Mouse (Mus musculus): ENCODE measurements around the gene Gdap1l1. TPM values are rescaled to one million over a fixed set of nuclear protein-coding genes. Genes with fewer than 3 reads are reported as not detected.

The Gdap1l1 gene
- polyA plus RNA-seq, 1 experiment from 2014 or later = 129 TPM

DNA sequence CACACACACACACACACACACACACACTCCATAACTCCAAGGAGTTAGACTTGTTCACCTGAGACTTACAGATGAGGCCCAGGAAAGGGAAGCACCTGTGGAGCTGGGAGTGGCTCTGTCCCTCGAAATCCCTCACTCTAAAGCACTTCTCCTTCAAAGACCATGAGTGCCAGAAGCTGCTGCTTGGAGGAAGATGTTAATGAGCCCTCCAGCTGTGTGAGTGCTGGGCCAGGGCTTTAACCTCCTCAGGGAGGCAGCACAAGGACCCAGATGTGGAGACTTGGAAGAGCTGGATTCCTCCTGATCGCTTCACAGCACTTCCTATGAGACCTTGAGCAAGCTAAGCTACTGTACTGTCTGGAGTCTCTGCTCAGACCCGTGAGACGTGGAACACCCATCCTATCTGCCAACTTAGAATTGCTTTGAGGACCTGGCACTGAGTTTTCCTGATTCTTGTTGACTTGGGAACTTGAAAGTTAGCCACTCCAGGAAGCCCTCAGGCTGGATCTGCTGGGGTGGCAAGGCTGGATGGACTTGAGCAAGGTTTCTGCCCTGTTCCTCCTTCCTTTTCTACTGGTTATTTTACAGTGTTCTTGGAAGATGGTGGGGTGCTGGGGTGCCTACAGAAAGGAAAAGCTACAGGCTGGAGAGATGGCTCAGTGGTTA is 9.8 kb upstream of the Gdap1l1 start:
- no peaks in the 10 kb centered on the region for H3K27me3 ChIP-seq (replicated peaks)
- no peak overlapping the region for H3K9ac ChIP-seq (replicated peaks)
- H3K4me2 ChIP-seq = no peak overlapping the region
- no peak overlapping the region for H3K4me3 ChIP-seq (replicated peaks)
- no peaks in the 10 kb centered on the region for H3K36me3 ChIP-seq
- no peaks in the 10 kb centered on the region for H3K4me1 ChIP-seq
- no peak overlapping the region for H3K27ac ChIP-seq (replicated peaks)
- no peaks in the 10 kb centered on the region for H3K9me3 ChIP-seq (replicated peaks)
- no peak for ATAC-seq (ENCODE audit: low FRiP score)
- 50% methylated on average over 4 of the region's 4 CpGs for WGBS

DNA sequence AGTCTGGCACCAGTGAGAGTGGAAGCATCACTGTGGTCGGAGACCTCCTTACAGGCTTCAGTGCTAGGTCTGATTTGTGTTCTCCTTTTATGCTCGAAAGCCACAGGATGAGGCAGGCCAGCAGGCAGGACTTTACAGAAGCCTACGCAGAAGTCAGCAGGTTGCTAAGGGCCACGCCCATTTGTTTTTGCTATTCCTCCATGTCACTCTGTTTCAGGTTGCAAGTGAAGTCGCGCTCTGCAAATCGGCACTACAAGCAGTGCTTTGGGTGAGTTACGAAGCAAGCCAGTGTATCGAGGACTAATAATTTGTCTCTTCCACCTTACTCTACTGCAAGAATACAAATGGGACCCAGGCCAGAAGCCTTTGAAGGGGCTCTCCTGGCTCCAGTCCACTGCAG is 7.0 kb upstream of the Gdap1l1 start:
- ATAC-seq (ENCODE audit: low FRiP score) = no peak
- Histone ChIP-seq H3K9me3 (replicated peaks) (no peaks in the 10 kb centered on the region), H3K27me3 (replicated peaks) (no peaks in the 10 kb centered on the region), H3K9ac (replicated peaks) (no peak overlapping the region), H3K36me3 (no peaks in the 10 kb centered on the region), H3K27ac (replicated peaks) (no peak overlapping the region), H3K4me2 (no peak overlapping the region), H3K4me3 (replicated peaks) (no peak overlapping the region), H3K4me1 (no peaks in the 10 kb centered on the region)
- WGBS = 84% methylated on average over 9 of the region's 9 CpGs

DNA sequence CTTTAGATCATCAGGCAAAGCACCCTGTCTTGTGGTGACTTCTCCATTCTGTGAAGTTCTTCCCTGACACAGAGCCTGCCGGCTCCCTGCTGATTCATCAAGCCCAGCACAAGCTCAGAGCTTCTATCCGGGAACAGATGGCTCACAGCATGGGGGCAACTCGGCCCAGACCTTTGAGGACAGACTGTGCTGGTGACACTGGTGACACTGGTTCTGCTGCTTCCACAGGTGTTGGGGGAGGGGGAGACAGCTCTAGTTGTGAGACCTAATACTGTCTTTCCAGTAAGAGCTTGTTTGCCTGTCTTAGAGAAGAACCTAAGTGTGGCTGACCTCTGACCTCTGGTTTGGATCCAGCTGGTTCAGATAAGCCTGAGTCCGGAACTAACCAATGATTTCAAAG is 4.3 kb upstream of the Gdap1l1 start:
- whole genome bisulfite sequencing = 32% methylated on average over 4 of the region's 4 CpGs
- no peaks in the 10 kb centered on the region for H3K36me3 ChIP-seq
- H3K9ac ChIP-seq (replicated peaks) = no peak overlapping the region
- H3K27me3 ChIP-seq (replicated peaks) = no peaks in the 10 kb centered on the region
- H3K4me1 ChIP-seq = peaks cover 10% of the 10 kb centered on the region
- H3K27ac ChIP-seq (replicated peaks) = no peak overlapping the region
- no peaks in the 10 kb centered on the region for H3K9me3 ChIP-seq (replicated peaks)
- no peak overlapping the region for H3K4me2 ChIP-seq
- no peak overlapping the region for H3K4me3 ChIP-seq (replicated peaks)
- no peak for ATAC-seq (ENCODE audit: low FRiP score)

DNA sequence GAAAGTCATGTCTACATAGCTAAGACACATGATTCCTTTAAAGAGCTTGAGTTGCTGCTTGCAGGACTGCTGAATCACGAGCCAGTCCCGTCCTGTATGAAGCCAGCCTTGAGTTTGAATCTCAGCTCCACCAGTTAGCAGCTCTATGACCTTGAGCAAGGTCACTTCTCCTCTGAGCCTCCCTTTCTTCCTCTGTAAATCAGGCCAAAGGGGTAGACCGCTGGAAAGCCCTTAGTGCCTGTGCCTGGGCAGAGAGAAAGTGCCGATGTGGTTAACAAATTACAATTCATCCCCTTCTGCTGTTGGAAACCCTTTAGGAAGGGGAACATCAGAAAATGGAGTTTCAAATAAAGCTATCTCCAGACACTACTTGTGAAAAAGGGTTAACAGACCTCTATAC is 476 bp upstream of the Gdap1l1 start:
- Histone ChIP-seq H3K4me1 (peaks cover 40% of the 10 kb centered on the region), H3K9ac (replicated peaks) (peak overlapping the region; percentile 89), H3K27ac (replicated peaks) (peak overlapping the region; percentile 88), H3K4me3 (replicated peaks) (peak overlapping the region; percentile 83), H3K27me3 (replicated peaks) (no peaks in the 10 kb centered on the region), H3K36me3 (0 out of 2 replicates have a peak, but pooled peaks cover 6% of the 10 kb centered on the region), H3K4me2 (peak overlapping the region; percentile 73), H3K9me3 (replicated peaks) (no peaks in the 10 kb centered on the region)
- ATAC-seq (ENCODE audit: low FRiP score) = peak; percentile 29; the same call in 1 of the 2 replicates
- 36% methylated on average over 4 of the region's 4 CpGs for WGBS

DNA sequence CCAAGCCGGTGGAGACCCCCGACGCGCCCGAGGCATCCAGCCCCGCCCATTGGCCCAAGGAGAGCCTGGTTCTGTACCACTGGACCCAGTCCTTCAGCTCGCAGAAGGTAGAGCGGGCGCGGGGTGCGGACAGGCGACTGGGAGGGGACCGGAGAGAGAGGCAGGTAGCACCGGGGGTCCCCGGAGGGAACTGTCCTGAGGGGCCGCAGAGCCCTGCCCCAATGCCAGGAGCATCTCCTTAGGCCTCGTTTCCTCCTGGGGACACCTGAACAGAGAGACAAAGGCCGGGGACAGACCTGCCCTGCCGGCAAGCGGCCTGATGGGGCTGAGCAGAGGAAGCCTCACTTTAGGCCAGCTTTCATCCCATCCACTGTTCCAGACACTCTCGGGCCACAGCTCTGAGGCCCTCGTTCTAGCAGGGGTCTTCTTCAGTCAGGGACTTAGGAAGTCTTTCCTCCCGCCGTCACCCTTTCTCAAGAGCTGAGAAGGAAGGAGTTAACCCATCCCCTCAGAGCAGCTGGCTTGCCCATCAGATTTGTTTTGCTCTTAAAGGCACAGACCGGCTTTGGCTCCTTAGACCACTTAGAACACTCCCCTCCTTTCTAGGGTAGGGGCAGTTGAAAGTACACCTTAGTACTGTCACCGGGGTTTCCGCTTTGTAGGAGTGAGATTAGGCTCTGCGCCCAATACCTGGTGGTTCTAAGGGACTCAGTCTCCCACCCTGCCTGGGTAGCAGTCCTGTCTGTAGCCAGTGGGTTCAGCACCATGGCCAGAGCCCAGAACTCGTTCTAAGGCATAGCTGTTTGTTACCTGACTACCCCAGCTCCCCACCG is 559 bp downstream of the Gdap1l1 start:
- WGBS = 2% methylated on average over 30 of the region's 30 CpGs
- Histone ChIP-seq H3K4me2 (peak overlapping the region; percentile 73), H3K4me3 (replicated peaks) (peak overlapping the region; percentile 83), H3K9ac (replicated peaks) (peak overlapping the region; percentile 89), H3K9me3 (replicated peaks) (no peaks in the 10 kb centered on the region), H3K36me3 (0 out of 2 replicates have a peak, but pooled peaks cover 8% of the 10 kb centered on the region), H3K27ac (replicated peaks) (peak overlapping the region; percentile 88), H3K27me3 (replicated peaks) (no peaks in the 10 kb centered on the region), H3K4me1 (peaks cover 45% of the 10 kb centered on the region)
- peak; percentile 56 for ATAC-seq (ENCODE audit: low FRiP score)

DNA sequence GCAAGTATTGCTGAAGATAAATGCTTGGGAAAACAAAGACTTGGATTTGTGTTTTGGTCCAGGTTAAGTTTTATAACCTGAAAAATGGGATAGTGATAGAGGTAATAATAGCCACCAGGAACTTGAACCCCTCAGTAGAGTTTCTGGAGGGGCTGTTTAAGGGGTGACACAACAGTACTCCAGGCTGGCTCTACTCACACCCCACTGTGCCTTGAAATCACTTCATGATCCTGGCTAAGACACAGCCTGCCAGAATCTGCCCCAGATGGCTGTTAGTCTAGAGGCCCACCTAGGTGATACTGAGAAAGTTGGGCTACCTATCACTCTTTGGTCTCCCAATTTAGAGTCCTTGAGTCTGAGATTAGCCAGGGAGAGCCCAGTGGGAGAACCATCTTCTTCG is 1.2 kb downstream of the Gdap1l1 start:
- H3K36me3 ChIP-seq = peaks cover 12% of the 10 kb centered on the region; the same call in 1 of the 2 replicates
- peaks cover 49% of the 10 kb centered on the region for H3K4me1 ChIP-seq
- no peaks in the 10 kb centered on the region for H3K27me3 ChIP-seq (replicated peaks)
- peak overlapping the region; percentile 89 for H3K9ac ChIP-seq (replicated peaks)
- 76% methylated on average over 1 of the region's 1 CpGs for WGBS
- H3K4me3 ChIP-seq (replicated peaks) = peak overlapping the region; percentile 83
- H3K27ac ChIP-seq (replicated peaks) = no peak overlapping the region
- ATAC-seq (ENCODE audit: low FRiP score) = no peak
- H3K9me3 ChIP-seq (replicated peaks) = no peaks in the 10 kb centered on the region
- peak overlapping the region; percentile 73 for H3K4me2 ChIP-seq

DNA sequence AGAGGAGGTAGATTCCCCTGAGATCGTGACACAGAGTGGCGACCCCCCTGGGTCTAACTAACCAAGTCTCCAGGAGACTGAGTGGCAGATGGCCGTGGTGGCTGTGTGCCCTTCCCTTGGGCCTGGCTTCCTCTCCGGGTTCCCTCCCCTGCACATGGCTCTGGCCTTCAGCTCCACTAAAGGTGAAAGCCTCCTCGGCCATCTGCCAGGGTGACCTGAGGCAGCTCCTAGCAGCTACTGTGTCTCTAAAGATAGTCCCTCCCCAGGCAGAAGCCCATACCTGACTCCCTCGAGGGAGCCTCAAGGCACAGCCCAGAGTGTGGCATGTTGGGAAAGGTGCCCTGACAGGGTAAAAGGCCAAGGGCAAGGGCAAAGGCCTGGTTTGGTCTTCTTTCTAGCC is 5.3 kb downstream of the Gdap1l1 start:
- Histone ChIP-seq H3K27ac (replicated peaks) (no peak overlapping the region), H3K9ac (replicated peaks) (no peak overlapping the region), H3K4me2 (no peak overlapping the region), H3K4me3 (replicated peaks) (no peak overlapping the region), H3K36me3 (peaks cover 31% of the 10 kb centered on the region), H3K9me3 (replicated peaks) (no peaks in the 10 kb centered on the region), H3K27me3 (replicated peaks) (no peaks in the 10 kb centered on the region), H3K4me1 (peaks cover 38% of the 10 kb centered on the region)
- 80% methylated on average over 6 of the region's 6 CpGs for WGBS
- ATAC-seq (ENCODE audit: low FRiP score) = no peak

DNA sequence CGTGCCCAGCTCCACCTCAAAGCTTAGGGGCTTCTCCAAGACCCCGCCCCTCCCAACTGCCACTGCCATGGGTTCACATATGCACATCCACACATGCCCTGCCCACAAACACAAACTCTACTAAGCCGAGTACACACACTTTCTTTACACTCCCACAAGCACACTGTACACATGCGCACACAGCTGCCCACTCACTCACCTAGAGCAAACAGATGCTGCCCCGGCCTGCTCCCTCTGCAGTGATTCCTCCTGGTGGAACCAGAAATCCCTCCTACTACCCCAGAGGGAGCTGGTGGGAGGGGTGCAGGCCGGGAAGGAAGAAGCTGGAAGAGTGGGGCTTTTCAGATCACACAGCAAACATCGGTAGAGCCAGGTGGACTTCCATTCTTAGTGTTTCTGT is 5.7 kb downstream of the Gdap1l1 start:
- Histone ChIP-seq H3K9me3 (replicated peaks) (no peaks in the 10 kb centered on the region), H3K4me1 (peaks cover 38% of the 10 kb centered on the region), H3K27ac (replicated peaks) (no peak overlapping the region), H3K4me2 (no peak overlapping the region), H3K36me3 (peaks cover 36% of the 10 kb centered on the region), H3K9ac (replicated peaks) (no peak overlapping the region), H3K4me3 (replicated peaks) (no peak overlapping the region), H3K27me3 (replicated peaks) (no peaks in the 10 kb centered on the region)
- WGBS = 73% methylated on average over 7 of the region's 7 CpGs
- ATAC-seq (ENCODE audit: low FRiP score) = no peak

DNA sequence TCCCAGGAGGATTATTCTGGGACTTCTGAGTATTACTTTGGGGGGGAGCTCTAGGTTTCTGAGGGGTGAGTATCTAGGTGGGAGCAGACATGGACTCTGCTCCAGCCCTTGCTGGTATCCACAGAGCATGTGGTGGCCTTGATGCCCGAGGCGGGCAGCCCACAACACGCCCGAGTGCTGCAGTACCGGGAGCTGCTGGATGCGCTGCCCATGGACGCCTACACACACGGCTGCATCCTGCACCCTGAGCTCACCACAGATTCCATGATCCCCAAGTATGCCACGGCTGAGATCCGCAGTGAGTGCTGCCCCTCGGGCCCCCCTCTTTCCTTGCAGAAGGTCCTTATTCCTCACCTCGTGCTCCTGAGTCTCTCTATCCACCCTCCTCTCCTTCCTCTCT is 9.1 kb downstream of the Gdap1l1 start:
- Histone ChIP-seq H3K9me3 (replicated peaks) (no peaks in the 10 kb centered on the region), H3K27me3 (replicated peaks) (no peaks in the 10 kb centered on the region), H3K9ac (replicated peaks) (no peak overlapping the region), H3K4me1 (0 out of 2 replicates have a peak, but pooled peaks cover 9% of the 10 kb centered on the region), H3K36me3 (peaks cover 60% of the 10 kb centered on the region), H3K27ac (replicated peaks) (no peak overlapping the region), H3K4me3 (replicated peaks) (no peak overlapping the region), H3K4me2 (no peak overlapping the region)
- WGBS = 86% methylated on average over 12 of the region's 12 CpGs
- ATAC-seq (ENCODE audit: low FRiP score) = no peak

DNA sequence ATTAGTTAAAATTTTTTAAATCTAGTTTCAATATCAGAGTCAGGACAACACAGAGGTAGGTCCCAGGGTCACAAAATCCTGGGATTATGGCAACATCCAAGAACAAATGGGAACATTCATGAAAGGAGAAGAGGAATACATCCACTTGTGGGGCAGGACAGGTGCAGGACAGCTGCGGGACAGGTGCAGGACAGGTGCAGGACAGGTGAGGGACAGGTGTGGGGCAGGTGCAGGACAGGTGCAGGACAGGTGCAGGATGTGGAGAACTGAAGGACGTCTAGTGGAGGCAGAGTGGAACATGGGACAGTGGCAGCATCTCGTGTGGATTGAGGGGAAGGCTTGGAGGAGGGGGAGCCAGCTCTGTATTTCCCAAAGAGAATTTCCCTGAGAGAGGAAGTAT is 11.0 kb downstream of the Gdap1l1 start:
- no peak overlapping the region for H3K9ac ChIP-seq (replicated peaks)
- no peaks in the 10 kb centered on the region for H3K4me1 ChIP-seq
- H3K4me3 ChIP-seq (replicated peaks) = no peak overlapping the region
- H3K4me2 ChIP-seq = no peak overlapping the region
- H3K9me3 ChIP-seq (replicated peaks) = no peaks in the 10 kb centered on the region
- no peaks in the 10 kb centered on the region for H3K27me3 ChIP-seq (replicated peaks)
- no peak overlapping the region for H3K27ac ChIP-seq (replicated peaks)
- 73% methylated on average over 3 of the region's 3 CpGs for WGBS
- H3K36me3 ChIP-seq = peaks cover 69% of the 10 kb centered on the region
- ATAC-seq (ENCODE audit: low FRiP score) = no peak

DNA sequence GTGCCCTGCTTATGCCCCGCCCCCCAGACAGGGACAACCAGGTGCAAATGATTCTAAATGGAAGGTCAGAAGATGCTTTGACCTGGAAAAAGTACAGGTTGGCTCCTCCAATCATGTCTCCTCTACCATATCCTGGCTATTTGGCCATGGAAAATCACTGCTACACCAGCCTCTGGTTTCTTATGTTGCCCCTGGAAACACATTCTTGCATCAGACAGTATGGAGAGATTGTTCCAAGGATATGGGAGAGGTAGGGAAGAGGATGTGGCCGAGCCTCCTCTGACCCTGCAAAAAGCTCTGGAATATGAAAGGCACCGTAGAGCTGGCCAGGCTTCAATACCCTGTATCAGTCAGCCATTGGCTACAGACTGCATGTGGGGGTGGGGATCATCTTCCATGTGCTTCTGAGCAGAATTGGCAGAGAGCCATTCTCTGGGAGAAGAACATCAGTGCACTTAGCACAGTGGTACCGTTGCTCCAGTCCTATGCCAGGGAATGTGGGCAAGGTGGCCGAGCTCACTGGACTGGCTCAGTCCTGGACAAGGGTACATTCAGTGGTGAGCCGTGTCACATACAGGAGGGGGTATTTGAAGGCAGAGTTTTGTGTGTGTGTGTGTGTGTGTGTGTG is 12.5 kb downstream of the Gdap1l1 start:
- peaks cover 79% of the 10 kb centered on the region for H3K36me3 ChIP-seq
- H3K27ac ChIP-seq (replicated peaks) = no peak overlapping the region
- H3K4me2 ChIP-seq = no peak overlapping the region
- WGBS = 62% methylated on average over 6 of the region's 6 CpGs
- H3K9me3 ChIP-seq (replicated peaks) = no peaks in the 10 kb centered on the region
- H3K4me3 ChIP-seq (replicated peaks) = no peak overlapping the region
- no peaks in the 10 kb centered on the region for H3K4me1 ChIP-seq
- H3K9ac ChIP-seq (replicated peaks) = no peak overlapping the region
- H3K27me3 ChIP-seq (replicated peaks) = no peaks in the 10 kb centered on the region
- 0 out of 2 replicates have a peak, but pooled peaks have one; percentile 27 for ATAC-seq (ENCODE audit: low FRiP score)

Measured in neural tube, embryonic 15.5 days (tissue).